Mouse (Mus musculus) c-Kit-negative CD71-positive TER-119-positive erythroid progenitor cells, embryonic 14.5 days (primary cell): Measurements from ENCODE around the gene Gxylt1.
"Not testable (repeated sequence)": the region's sequence is repeated elsewhere in the genome, so short reads cannot be mapped to it uniquely, and the experiment has no call there.

ENCODE experiments used
- DNase-seq: peaks from one replicate; pipeline ENCODE4 v3.0.0-alpha.2; 2013; ENCODE audit warnings: low read depth, low spot score

Gene Gxylt1

GRCm38 (mm10) chr15:93263566-93263965 lies 11.4 kb downstream of the Gxylt1 start:
- DNase-seq, result no peak

GRCm38 (mm10) chr15:93262818-93263217 lies 12.2 kb downstream of the Gxylt1 start:
- no peak for DNase-seq

GRCm38 (mm10) chr15:93262274-93262673 lies 12.7 kb downstream of the Gxylt1 start:
- DNase-seq, result no peak

- DNase-seq, result no peak
These were observed 15.0 kb downstream of the Gxylt1 start for GRCm38 (mm10) chr15:93259933-93260332.

- DNase-seq, result no peak
These were observed 19.7 kb downstream of the Gxylt1 start for GRCm38 (mm10) chr15:93255295-93255694.

GRCm38 (mm10) chr15:93253172-93253571 lies 21.8 kb downstream of the Gxylt1 start:
- DNase-seq, result no peak

GRCm38 (mm10) chr15:93252396-93252795 lies 22.6 kb downstream of the Gxylt1 start:
- no peak for DNase-seq

- no peak for DNase-seq
These were observed 23.3 kb downstream of the Gxylt1 start for GRCm38 (mm10) chr15:93251553-93252250.

GRCm38 (mm10) chr15:93243202-93243601 lies 31.8 kb downstream of the Gxylt1 start:
- DNase-seq, result no peak

- DNase-seq, result not testable (repeated sequence)
These were observed 38.5 kb downstream of the Gxylt1 start for GRCm38 (mm10) chr15:93236456-93236855.

- DNase-seq, result no peak
These were observed 46.0 kb downstream of the Gxylt1 start for GRCm38 (mm10) chr15:93229028-93229427.

- no peak for DNase-seq
These were observed 46.6 kb downstream of the Gxylt1 start for GRCm38 (mm10) chr15:93228375-93228774.

- DNase-seq, result no peak
These were observed 47.3 kb downstream of the Gxylt1 start for GRCm38 (mm10) chr15:93227764-93228079.

GRCm38 (mm10) chr15:93226930-93227763 lies 47.8 kb downstream of the Gxylt1 start:
- DNase-seq, result no peak

GRCm38 (mm10) chr15:93222475-93222874 lies 52.5 kb downstream of the Gxylt1 start:
- DNase-seq, result no peak

- no peak for DNase-seq
These were observed 62.4 kb downstream of the Gxylt1 start for GRCm38 (mm10) chr15:93212617-93213016.

GRCm38 (mm10) chr15:93204861-93205260 lies 70.1 kb downstream of the Gxylt1 start:
- no peak for DNase-seq

- DNase-seq, result no peak
These were observed 73.0 kb downstream of the Gxylt1 start for GRCm38 (mm10) chr15:93201956-93202355.

- DNase-seq, result no peak
These were observed 83.4 kb downstream of the Gxylt1 start for GRCm38 (mm10) chr15:93191387-93192145.
